Mouse (Mus musculus) left cerebral cortex, adult 8-10 months (tissue): Measurements from ENCODE around the gene Znrf2. TPM values are rescaled to one million over a fixed set of nuclear protein-coding genes. Genes with fewer than 3 reads are reported as not detected.
"Not testable (repeated sequence)": the region's sequence is repeated elsewhere in the genome, so short reads cannot be mapped to it uniquely, and the experiment has no call there.

Experiments used
- DNase-seq, 2 experiments: peaks; one replicate each; pipeline ENCODE4 v3.0.0; 2022; ENCODE audit warnings: low spot score in 2 of 2
- total RNA-seq, 4 experiments: library from RNA; stranded (reverse); gene quantifications; 2 replicates each; pipeline ENCODE4 v1.2.4; 2022

Gene Znrf2
- total RNA-seq, 4 experiments from 2014 or later, result 13.6 to 18.4 (median 15.2) TPM

DNA sequence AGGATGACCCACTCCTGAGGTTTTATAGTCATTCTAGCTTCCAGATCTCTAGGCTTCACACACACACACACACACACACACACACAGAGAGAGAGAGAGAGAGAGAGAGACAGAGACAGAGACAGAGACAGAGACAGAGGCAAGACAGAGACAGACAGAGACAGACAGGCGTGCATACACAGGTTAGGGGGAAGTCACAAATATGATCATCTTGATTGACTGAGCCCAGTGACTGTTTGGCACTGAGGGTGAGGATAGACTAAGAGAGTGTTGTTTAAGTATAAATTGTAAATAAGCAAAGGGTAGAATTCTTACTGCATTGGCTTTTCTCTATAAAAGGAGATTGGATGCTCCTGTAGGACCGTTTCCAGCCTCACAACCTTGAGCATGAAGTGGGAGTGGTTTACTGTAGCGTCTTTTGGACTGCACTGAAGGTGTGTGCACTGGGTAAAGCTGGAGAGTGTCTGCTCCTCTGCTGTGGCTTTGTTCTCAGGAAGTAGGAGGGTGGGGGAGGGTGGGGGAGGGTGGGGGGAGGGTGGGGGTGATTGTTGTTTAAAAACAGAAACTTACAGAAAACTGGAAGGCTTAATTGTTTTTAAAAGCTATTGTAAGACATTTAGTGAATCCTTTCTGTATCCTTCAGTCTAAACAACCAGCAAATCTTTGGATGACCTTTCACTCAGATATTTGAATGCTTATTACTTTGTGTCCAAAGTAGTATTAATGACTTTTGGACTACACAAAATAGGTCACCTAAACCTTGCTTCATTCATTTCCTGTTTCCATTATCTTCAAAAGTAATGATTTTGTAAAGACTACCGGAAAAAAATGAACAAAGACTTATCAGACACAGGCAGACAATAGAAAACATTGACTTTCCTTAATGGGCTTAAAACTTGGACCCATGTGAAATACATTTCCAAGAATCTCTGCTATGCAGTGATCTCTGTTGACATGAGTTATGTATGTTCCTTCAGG is 32.8 kb downstream of the Znrf2 start:
- DNase-seq, result no peak

DNA sequence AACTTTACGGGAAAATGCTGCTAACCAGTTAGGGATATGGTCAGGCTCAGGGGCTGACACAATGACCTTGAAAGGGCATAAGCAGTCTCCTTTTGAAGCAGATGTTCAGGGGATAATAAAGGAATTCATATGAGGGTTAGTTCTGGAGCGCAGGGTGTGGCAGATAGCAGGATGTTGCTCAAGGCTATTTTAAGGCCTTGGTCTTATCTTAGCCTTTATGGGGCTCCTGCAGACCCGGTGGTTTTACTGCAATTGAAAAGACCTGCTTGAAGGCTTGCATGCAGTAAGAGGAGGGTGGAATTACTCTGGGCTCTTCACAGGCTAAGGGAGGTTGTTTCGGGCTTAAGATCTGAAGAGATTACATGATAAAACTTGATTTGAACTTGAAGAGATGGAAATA is 35.1 kb downstream of the Znrf2 start:
- DNase-seq, result no peak

DNA sequence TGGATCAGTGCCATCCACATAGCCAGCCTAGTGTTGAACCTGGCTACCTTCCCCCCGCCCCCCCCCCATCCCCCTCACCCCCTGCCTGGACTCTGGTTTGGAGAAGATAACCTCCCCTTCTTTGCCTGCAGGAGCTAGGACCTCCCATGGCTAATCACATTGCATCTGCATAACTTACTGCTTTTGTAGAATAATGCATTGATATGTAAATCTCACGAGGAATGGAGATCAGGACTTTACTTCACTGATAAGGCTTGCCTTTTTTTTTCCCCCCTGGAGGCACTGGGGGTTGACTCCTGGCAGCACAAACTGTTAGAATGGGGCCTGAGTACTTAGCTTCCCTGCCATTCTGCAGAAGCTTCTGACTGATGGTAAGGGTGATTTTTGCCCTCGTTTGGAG is 36.0 kb downstream of the Znrf2 start:
- DNase-seq, result no peak

DNA sequence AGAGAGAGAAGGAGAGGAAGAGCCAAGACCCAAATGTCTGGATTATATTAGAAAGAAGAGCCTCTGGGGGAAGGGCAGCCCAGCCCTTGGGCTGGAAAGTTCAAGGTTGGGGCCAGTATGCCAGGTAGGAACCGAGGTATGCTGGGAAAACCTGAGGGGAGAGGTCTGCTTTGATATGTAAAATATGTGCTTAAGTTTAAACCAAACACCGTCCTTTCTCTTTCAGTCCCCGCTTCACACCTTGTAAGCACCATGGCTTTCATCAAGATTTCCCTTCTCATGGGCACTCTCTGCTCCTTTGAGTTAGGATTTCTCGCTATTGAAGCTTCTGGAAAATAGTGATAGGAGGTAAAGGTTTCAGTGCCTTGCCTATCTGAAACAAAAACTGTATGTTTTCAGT is 38.1 kb downstream of the Znrf2 start:
- no peak for DNase-seq

DNA sequence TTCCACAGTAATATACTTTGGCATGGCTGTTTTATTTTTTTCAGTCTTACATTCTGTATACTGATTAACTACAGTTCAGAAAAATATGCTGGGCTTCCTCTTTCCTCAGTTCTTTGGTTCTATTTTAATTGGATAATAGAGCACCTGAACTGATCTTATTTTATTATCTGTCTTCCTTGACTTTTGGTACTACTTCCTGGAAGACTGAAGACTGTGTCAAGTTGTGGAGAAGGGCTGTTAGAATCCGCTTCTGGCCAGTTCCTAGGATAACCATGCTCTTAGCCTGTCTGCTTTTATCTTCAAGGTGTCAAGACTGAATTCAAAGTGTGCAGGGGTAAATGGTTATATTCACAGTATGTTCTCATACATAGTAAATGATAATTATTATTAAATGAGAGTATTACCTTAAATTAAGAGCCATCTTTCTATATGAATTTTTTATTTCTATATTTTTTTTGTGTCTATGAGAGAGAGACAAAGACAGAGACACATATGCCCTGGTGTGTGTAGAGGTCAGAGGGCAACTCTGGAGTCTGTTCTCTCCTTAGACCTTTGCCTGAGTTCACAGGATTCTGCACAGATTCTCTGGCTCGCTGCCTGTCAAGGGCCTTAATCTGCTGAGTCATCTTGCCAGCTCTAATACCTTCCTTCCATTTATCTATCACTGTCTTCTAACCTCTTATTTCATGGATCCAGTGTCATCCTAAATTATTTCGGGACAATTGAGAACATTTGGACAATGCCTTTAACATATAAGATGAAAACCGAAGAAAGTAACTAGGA is 39.3 kb downstream of the Znrf2 start:
- no peak for DNase-seq

DNA sequence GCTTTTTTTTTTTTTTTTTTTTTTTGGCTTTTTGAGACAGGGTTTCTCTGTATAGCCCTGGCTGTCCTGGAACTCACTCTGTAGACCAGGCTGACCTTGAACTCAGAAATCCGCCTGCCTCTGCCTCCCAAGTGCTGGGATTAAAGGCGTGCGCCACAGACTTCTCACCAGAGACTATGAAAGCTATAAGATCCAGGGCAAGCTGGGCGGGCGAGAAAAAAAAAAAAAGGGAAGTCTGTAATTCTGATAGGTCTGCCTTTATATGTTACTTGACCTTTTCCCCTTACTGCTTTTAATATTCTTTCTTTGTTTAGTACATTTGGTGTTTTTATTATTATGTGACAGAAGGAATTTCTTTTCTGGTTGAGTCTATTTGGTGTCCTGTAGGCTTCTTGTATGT is 42.4 kb downstream of the Znrf2 start:
- not testable (repeated sequence) for DNase-seq

DNA sequence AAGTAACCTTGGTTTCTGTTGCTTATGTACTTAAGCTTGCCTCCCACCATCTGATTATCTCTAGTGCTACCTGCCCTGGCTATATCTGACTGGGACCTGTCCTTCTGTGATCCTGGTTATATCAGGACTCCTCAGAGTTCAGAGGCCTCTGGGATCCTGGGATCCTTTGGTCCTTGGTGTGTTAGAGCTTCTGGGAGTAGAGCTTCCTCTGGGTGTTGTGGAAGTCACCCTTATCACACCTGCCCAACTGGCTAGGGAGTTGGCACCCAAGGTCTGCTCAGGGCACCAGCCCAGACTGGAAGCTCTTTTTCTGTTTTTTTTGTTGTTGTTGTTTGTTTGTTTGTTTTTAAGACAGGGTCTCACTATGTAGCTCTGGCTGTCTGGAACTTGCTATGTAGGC is 43.5 kb downstream of the Znrf2 start:
- no peak for DNase-seq

DNA sequence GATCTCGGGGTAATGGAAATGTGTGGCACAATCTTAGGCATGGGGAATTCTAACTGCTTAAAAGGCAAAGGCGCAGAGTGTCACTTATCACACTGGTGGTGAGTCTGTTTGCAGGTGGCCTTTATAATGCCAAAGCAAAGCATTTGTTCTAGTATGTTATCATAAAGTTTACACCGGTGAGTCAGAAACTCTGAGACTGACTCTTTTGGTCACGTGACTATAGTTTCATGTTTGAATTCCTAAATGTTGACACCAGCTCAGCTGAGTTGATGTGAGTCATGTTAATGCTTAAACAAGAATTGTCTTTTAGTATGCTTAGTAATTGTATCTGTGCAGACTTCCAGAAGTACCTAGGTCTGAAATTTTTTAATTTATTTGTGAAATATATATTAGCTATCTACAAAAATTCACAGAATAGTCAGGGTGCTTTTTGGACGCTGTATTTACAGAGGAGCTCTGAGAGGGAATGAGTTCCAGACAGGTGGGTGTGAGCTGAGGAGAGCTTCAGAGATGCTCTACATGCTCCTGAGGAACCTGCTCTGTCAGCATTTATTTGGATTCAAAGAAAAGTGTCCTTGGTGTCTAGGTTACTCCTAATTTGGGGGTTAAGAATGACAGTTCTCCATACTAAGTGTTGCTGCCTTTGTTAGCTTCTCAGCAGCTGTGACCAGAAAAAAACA is 50.2 kb downstream of the Znrf2 start:
- DNase-seq, result no peak

DNA sequence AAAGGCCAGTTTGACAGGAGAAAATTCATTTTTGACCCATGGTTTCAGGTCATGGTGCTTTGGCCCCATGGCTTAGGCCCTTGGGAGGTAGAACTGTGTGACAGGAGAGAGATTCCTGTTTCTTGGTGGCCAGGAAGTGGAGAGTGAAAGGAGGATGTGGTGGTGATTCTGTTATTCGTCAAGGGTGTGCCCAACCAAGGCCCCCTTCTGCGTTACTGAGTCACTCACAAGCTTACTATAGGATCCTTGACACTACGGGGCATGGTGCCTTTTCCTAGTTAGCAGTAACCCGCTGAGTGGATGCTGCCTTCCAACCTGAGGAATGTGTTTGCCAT is 50.7 kb downstream of the Znrf2 start:
- no peak for DNase-seq

DNA sequence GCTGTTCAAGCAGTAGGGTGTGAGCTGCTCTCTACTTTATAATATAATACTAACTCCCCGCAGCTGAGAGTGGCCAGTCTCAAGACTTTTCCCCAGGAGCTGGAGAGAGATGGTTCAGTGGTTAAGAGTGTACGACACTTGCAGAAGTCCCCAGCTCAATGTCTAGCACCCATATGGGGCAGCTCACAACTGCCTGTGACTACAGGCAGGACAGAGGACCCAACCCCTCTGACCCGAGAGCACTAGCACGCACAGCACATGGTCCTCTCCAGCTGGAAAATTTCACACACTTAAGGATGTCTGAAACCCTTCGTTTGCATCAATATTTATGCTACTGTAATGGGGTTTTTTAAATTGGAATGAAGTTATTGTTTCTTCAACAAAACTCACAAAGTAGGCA is 56.3 kb downstream of the Znrf2 start:
- no peak for DNase-seq

DNA sequence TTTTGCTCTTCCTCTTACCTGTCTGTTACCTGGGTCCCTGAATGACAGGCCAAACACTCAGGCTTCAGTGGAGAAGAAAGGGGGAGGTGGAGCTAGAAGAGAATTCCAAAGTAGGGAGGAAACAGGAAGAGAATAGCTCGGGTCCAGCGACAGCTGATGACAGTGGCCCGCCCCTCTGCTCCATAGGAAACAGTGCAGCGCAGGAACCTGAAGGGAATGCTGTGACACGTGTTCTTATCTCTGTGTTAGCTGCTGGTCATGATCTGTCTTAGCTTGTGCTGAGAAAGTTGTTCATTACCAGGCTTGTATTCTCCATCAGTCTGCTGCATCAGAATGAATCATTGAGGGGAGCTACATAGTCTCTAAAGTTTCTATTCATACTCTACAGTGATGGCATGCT is 60.1 kb downstream of the Znrf2 start:
- no peak for DNase-seq

DNA sequence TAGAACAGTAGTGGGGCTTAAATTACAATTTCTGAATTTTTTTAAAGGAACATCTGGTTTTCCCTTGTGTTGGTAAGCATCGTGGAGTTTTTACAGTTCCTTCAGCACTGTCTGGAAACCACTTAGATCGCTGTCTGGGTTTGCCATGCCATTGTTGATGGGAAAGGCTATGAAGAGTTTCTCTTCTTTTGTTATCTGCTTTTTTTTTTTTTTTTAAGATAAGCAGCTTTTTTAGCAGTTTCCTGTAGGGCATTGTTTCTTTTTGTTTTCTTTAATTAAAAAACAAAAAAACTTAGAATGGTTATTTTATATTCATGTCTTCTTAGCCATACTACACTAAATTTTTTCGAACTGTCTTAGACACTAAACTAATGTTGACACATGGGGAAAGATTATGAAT is 60.9 kb downstream of the Znrf2 start:
- no peak for DNase-seq

DNA sequence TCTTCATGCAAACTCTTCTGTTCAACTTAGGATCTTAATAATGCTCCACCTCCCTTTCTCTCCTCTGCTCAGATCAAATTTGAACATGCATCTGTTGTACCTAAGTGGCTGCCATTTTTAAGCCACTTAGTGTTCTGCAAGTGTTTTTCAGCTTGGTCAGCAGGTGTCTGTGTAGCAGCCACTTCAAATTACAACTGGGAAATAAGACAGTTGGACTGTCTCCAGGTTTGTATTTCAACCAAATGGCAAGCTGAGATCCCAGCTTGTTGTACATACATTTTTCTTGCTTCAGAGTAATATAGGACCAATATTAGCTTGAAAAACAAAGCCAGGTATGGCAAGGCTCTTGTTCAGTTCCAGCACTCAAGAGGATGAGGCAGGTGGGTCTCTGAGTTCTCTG is 61.8 kb downstream of the Znrf2 start:
- no peak for DNase-seq

DNA sequence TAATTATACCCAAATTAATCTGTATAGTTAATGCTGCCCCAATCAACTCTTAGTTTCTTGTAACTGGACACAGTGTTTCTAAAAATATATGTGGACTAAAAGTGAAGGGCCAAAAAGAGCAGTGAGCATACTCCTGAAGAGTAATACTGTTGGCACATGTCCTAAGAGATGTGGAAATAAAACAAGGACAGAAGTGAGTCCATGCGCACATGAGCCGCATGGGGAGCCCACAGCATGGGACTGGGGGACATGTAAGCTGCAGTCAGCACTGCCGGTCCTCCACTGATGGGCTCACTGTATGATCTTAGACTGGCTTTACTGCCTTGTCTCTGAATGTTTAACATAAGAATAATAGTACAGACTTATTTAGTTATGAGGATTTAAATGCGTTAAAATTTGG is 63.4 kb downstream of the Znrf2 start:
- no peak for DNase-seq

DNA sequence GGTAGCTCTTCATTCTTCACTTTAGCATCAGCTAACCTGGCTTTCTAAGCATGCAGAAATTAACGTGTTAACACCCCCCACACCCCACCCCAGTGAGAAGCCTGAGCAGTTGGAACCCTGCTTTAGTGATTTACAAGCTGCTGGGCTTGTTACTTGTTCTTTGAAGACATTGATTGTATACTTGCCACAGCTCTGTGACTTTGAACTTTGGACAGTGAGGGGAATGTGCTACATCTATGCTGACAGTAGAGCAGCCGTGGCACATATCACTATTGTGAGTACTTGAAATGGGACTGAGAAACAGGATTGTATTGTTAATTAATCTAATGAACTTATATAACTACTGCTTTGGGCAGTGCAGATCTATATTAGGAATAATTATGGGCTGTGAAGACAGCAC is 66.7 kb downstream of the Znrf2 start:
- DNase-seq, result no peak

DNA sequence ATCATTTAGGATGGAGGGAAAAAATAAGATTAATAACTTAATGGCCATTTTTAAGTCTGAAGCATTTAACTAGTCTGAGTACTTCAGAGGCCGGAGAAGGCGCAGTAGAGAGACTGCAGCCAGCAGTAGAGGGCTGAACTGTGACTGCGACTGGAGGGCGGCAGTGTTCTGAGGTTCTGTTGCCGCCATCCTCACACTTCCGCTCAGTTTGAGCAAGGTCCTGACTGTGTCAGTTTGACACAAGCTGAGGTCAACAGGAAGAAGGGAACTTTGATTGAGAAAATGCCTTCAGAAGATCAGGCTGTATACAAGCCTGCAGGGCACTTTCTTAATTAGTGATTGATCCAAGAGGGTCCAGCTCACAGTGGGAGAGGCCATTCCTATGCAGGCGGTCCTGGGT is 69.5 kb downstream of the Znrf2 start:
- no peak for DNase-seq

DNA sequence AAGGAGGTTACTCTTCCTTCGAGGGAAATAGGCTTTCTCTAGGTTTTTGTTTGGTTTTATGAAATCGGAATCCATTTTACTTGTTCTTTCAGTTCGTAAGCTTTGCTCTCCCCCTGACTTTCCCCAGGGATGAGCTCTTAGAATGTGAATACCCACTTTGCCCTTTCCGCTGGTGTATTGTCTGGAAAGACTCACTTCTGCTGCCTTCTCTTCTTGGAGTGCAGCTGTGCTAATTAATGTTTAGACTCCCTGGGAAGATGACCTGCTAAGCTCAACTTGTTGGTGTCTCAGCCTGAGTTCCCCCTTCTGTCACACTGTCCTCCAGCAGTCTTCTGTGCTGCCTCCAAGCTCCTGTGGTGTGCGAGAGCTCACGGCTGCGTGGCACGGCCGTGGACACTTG is 73.5 kb downstream of the Znrf2 start:
- no peak for DNase-seq

DNA sequence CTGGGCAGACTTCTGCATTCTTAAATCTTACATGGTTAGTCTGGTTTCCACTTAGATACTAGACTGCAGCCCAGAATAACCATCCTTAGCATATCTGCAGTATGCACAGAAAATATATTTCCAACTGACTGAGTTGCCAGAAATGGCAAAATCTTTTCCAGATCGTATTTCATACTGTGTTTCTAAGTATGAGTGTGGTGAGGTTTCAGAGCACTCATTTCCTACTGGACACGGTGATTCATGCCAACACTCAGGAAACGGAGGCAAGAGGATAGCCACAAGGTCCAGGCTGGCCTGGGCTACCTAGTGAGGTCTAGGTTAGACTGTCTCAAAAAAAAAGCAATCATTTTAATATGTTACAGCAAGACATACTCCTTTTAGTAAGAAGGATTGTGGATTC is 74.7 kb downstream of the Znrf2 start:
- DNase-seq, result no peak

DNA sequence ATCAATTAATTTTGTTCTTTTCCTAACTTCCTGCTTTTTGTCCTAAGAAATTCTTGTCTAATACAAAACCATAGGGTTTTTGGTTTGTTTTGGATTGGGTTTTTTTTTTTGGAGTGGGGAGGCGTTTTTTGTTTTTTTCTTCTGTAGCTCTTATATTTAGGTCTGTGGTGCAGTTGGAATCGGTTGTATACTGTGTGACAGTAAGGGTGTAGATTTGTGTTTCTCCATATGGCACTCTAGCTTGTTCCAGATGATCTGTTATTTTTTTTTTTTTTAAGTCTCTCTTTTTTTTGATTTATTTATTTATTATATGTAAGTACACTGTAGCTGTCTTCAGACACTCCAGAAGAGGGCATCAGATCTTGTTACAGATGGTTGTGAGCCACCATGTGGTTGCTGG is 83.5 kb downstream of the Znrf2 start:
- no peak for DNase-seq

DNA sequence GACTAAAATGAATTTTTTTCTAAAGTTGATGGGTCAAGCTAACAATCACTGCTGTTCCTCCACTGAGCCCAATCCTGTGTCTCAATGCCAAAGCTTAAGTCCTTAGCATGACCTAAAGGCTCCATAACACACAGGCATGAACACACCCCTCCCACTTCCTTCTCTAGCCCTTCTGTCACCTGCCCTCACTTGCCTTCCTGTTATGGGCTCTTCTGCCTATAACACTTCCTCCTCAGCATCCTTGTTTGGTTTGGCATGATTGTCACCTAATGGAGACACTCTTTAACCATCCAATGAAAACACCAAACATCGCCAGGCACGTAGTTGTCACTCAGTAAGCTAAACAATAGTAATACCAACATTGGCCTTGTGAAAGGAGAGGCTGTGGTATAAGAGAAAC is 85.8 kb downstream of the Znrf2 start:
- DNase-seq, result no peak

DNA sequence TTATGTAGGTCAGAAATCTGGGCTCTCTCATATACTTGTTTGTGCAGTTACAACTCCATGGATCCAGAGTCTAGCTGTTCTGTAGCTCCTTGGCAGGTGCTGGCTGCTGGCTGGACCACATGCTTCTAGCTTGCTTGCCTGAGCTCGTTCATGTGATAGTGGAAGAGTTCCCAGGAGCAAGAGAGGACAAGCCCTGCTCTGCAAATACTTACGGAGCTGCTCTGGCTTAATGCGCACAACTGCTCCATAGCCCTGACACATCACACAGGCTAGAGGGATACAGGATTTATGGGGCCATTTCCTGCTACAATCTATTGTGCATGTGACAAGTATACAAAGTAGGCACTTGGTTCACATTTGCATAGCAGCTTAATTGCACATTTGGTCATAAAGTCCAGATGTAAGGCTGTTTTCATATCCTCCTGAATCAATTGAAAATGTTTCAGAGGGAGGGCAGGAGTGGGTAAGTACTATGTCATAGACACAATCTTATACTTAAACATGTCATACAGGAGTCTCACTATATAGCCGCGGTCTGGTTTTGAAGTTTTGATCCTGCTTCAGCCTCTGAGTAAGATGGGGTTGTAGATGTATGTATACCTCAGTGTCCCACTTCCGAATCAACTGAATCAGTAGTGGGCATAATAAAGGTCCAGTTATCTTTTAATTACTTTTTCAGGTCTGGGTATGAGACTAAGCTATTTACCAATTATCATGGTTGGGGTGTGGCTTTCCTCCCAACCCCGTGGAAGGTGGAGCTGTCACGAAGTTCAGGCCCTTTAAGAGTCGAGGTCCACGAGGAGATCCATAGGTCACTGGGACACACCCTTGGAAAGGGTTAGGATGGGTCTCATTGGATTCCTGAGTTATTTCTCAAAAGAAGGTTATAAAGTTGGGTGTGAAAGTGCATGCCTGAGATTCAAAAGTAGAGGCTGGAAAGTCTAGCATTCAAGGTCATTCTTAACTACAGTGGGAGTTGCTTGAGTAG is 89.6 kb downstream of the Znrf2 start:
- no peak for DNase-seq
